Mouse (Mus musculus): Measurements from ENCODE around the gene Gm20388.
"Not testable (repeated sequence)": the region's sequence is repeated elsewhere in the genome, so short reads cannot be mapped to it uniquely, and the experiment has no call there.

GRCm38 (mm10) chr8:120368191-120368590 lies 457.6 kb downstream of the Gm20388 start:
- TF ChIP-seq CTCF (IDR thresholded peaks at IDR 0.05; ENCODE audit: control insufficient read depth, insufficient read depth, low read length); POLR2A (IDR thresholded peaks at IDR 0.05; ENCODE audit: borderline replicate concordance, control insufficient read depth, low read depth, low read length): not testable (repeated sequence)

Data from bone marrow, adult 2 months (tissue).